10 mouse cellular contexts compared by ENCODE assay signal in genomic region chr11:107151809-107152208, GRCm38 (mm10). TPM values are rescaled to one million over a fixed set of nuclear protein-coding genes. Genes with fewer than 3 reads are reported as not detected.
A peak's percentile ranks its signal among the peaks of the same experiment; 100 is the strongest.
DNase-seq lines count a peak whose midpoint lies in the region; TF ChIP-seq lines count a peak whose summit lies in the region.
"Had no signal": no experiment of that assay in that cellular context is flagged by ENCODE, and none has a peak within 500 bp of the region (broad histone marks: within the 10 kb centered on the region; RNA-seq: fewer than 3 reads in every experiment).

No protein-coding gene starts in this region.

- peak; percentile 7 to 28 for DNase-seq in heart, postnatal 14 days
- DNase-seq in heart, adult 11 months: no peak
- DNase-seq in spleen, adult 2 months (ENCODE audit: low read depth in 1 of 2, low spot score in 2 of 2): peak in 1 of 2 experiments; percentile 31
- no peak for DNase-seq in spleen, postnatal 14 days (ENCODE audit: low spot score in 2 of 2)
- DNase-seq in thymus, postnatal 14 days: peak; percentile 47
- no peak for DNase-seq in adipocyte (ENCODE audit: low spot score)
- DNase-seq in frontal cortex, postnatal 25 days (ENCODE audit: low spot score in 2 of 2): no peak
- DNase-seq: liver, embryonic 13.5 days had no signal

- TF ChIP-seq POLR2A in spleen, adult 2 months (IDR thresholded peaks at IDR 0.05; ENCODE audit: low read depth, low read length): no peak
- no peak for TF ChIP-seq POLR2A in embryonic fibroblast, embryonic 13.5 days (IDR thresholded peaks at IDR 0.05; ENCODE audit: low read depth, low read length)

- H3K36me3 ChIP-seq in spleen, adult 2 months (ENCODE audit: control insufficient read depth, insufficient read depth, low read length): no peaks in the 10 kb centered on the region
- H3K36me3 ChIP-seq: hindbrain, embryonic 13.5 days; liver, embryonic 13.5 days had no signal

- TF ChIP-seq CTCF in spleen, adult 2 months (IDR thresholded peaks at IDR 0.05; ENCODE audit: extremely low read depth, insufficient read depth, insufficient read length, insufficient replicate concordance): peak; percentile 47; the same call in 1 of the 2 replicates
- TF ChIP-seq CTCF in embryonic fibroblast, embryonic 13.5 days (IDR thresholded peaks at IDR 0.05; ENCODE audit: borderline replicate concordance, insufficient read depth, low read length): 0 out of 2 replicates have a peak, but pooled peaks have one; percentile 3

- no peaks in the 10 kb centered on the region for H3K27me3 ChIP-seq in spleen, adult 2 months (ENCODE audit: control insufficient read depth, insufficient read depth, low read length)
- H3K27me3 ChIP-seq: hindbrain, embryonic 13.5 days; liver, embryonic 13.5 days had no signal

- 82% methylated on average over 7 of the region's 7 CpGs for WGBS in spleen, adult 2 months

- H3K4me3 ChIP-seq in spleen, adult 2 months (ENCODE audit: extremely low read depth, insufficient read depth, insufficient read length): no peak overlapping the region
- H3K4me3 ChIP-seq in embryonic fibroblast, embryonic 13.5 days (ENCODE audit: insufficient read depth, low read length): no peak overlapping the region
- H3K4me3 ChIP-seq: hindbrain, embryonic 13.5 days; liver, embryonic 13.5 days had no signal

- H3K27ac ChIP-seq in spleen, adult 2 months (ENCODE audit: insufficient read depth, low read length): no peak overlapping the region
- no peak overlapping the region for H3K27ac ChIP-seq in embryonic fibroblast, embryonic 13.5 days (ENCODE audit: insufficient read depth, low read length)
- H3K27ac ChIP-seq: hindbrain, embryonic 13.5 days; liver, embryonic 13.5 days had no signal

- no peaks in the 10 kb centered on the region for H3K4me1 ChIP-seq in spleen, adult 2 months (ENCODE audit: control insufficient read depth, insufficient read depth, insufficient read length)
- H3K4me1 ChIP-seq in embryonic fibroblast, embryonic 13.5 days (ENCODE audit: control insufficient read depth, insufficient read depth, low read length): peaks cover 14% of the 10 kb centered on the region
- H3K4me1 ChIP-seq: hindbrain, embryonic 13.5 days had no signal

- intact Hi-C loops in heart, postnatal 14 days (cut with DNase I): no loop called here

RNA-seq across cellular contexts. Expression of gene Bptf, which starts 19.9 kb away (rescaled TPM):
- total RNA-seq in heart, postnatal 14 days (2021): 10 to 100 TPM; 34.8 to 38.6 TPM
- polyA plus RNA-seq in spleen, adult 2 months (2012; rRNA removed): 26.5 and 27.3 TPM in 2 replicates
- polyA plus RNA-seq in embryonic fibroblast, embryonic 13.5 days (2011; ENCODE audit: insufficient read length, low read depth, missing spikeins): 49.4 and 50.2 TPM in 2 replicates

RNA-seq across cellular contexts. Expression of gene Nol11, which starts 37.4 kb away (rescaled TPM):
- total RNA-seq in heart, postnatal 14 days (2021): 10 to 100 TPM; 17.2 to 19.4 TPM
- polyA plus RNA-seq in spleen, adult 2 months (2012; rRNA removed): 4.7 and 4.9 TPM in 2 replicates
- 34.8 and 40.6 TPM in 2 replicates for polyA plus RNA-seq in embryonic fibroblast, embryonic 13.5 days (2011; ENCODE audit: insufficient read length, low read depth, missing spikeins)

Comparison
In these comparisons a context has a peak if more than half of its experiments do, and no peak if none do; other contexts are left out.
1. DNase-seq: peak in heart, postnatal 14 days (2 of 2) and thymus, postnatal 14 days (single experiment); none in heart, adult 11 months (single experiment), spleen, postnatal 14 days (0 of 2), adipocyte (single experiment) and frontal cortex, postnatal 25 days (0 of 2).